Mouse (Mus musculus): Measurements from ENCODE around the gene Srp54c. TPM values are rescaled to one million over a fixed set of nuclear protein-coding genes. Genes with fewer than 3 reads are reported as not detected.
A peak's percentile ranks its signal among the peaks of the same experiment; 100 is the strongest.
"Not testable (repeated sequence)": the region's sequence is repeated elsewhere in the genome, so short reads cannot be mapped to it uniquely, and the experiment has no call there.

Gene Srp54c
- polyA plus RNA-seq (2015; fragmentation: Nextera tagmentation; extraction: Ambion mirVana): 69.4 and 76.0 TPM in 2 replicates

GRCm38 (mm10) chr12:55229626-55230519 is at the start of gene Srp54c:
Srp54c (plus strand) TSS chr12:55230168.
- peak within 1 kb of the TSS; percentile 33; the same call in 1 of the 2 replicates for H3K4me2 ChIP-seq
- H3K36me3 ChIP-seq; H3K9ac ChIP-seq; H3K27me3 ChIP-seq; H3K9me3 ChIP-seq (replicated peaks); H3K27ac ChIP-seq; H3K4me1 ChIP-seq: not testable (repeated sequence)
- WGBS: no CpG with 5 or more reads among the region's 57 CpGs
- H3K4me3 ChIP-seq (replicated peaks): peak within 1 kb of the TSS; percentile 42
- ATAC-seq (replicated peaks; ENCODE audit: low FRiP score): peak; percentile 98

GRCm38 (mm10) chr12:55187686-55188085 is 42.3 kb upstream of the Srp54c start:
- WGBS: no CpG with 5 or more reads among the region's 8 CpGs
- H3K27me3 ChIP-seq; H3K4me2 ChIP-seq; H3K27ac ChIP-seq; H3K4me3 ChIP-seq (replicated peaks); H3K9me3 ChIP-seq (replicated peaks); H3K36me3 ChIP-seq; H3K4me1 ChIP-seq; H3K9ac ChIP-seq; ATAC-seq (replicated peaks; ENCODE audit: low FRiP score): not testable (repeated sequence)

GRCm38 (mm10) chr12:55189127-55189526 is 40.8 kb upstream of the Srp54c start:
- H3K27me3 ChIP-seq; H3K9ac ChIP-seq; H3K4me3 ChIP-seq (replicated peaks); H3K27ac ChIP-seq; H3K9me3 ChIP-seq (replicated peaks); H3K4me2 ChIP-seq; ATAC-seq (replicated peaks; ENCODE audit: low FRiP score); H3K36me3 ChIP-seq; H3K4me1 ChIP-seq: not testable (repeated sequence)
- WGBS: no CpG with 5 or more reads among the region's 5 CpGs

GRCm38 (mm10) chr12:55199306-55199705 is 30.7 kb upstream of the Srp54c start, which contains the start of gene 1700047I17Rik2:
1700047I17Rik2 (plus strand) TSS chr12:55199592.
- not testable (repeated sequence) for H3K4me3 ChIP-seq (replicated peaks); H3K36me3 ChIP-seq; H3K9me3 ChIP-seq (replicated peaks); H3K4me1 ChIP-seq; H3K27ac ChIP-seq; H3K27me3 ChIP-seq; H3K4me2 ChIP-seq; H3K9ac ChIP-seq
- WGBS: no CpG with 5 or more reads among the region's 40 CpGs
- peak; percentile 97 for ATAC-seq (replicated peaks; ENCODE audit: low FRiP score)

GRCm38 (mm10) chr12:55199799-55200198 is 30.2 kb upstream of the Srp54c start:
- H3K27ac ChIP-seq; H3K36me3 ChIP-seq; H3K4me1 ChIP-seq; H3K9me3 ChIP-seq (replicated peaks); H3K9ac ChIP-seq; H3K4me3 ChIP-seq (replicated peaks); H3K4me2 ChIP-seq; H3K27me3 ChIP-seq: not testable (repeated sequence)
- ATAC-seq (replicated peaks; ENCODE audit: low FRiP score): peak; percentile 68
- no CpG with 5 or more reads among the region's 18 CpGs for WGBS

GRCm38 (mm10) chr12:55212944-55213343 is 17.0 kb upstream of the Srp54c start:
- not testable (repeated sequence) for ATAC-seq (replicated peaks; ENCODE audit: low FRiP score)

GRCm38 (mm10) chr12:55230520-55230861 is 523 bp downstream of the Srp54c start:
- not testable (repeated sequence) for H3K9ac ChIP-seq; H3K9me3 ChIP-seq (replicated peaks); H3K36me3 ChIP-seq; H3K4me1 ChIP-seq; H3K27ac ChIP-seq; H3K27me3 ChIP-seq; ATAC-seq (replicated peaks; ENCODE audit: low FRiP score)
- Histone ChIP-seq H3K4me3 (replicated peaks) (peak overlapping the region; percentile 42), H3K4me2 (peak overlapping the region; percentile 33; the same call in 1 of the 2 replicates)
- WGBS: 0% methylated on average over 11 of the region's 25 CpGs

More at GRCm38 (mm10) chr12:55212944-55213343, 17.0 kb upstream of the Srp54c start:
- no CpG with 5 or more reads among the region's 6 CpGs for WGBS
- H3K4me1 ChIP-seq; H3K9ac ChIP-seq; H3K36me3 ChIP-seq; H3K27me3 ChIP-seq; H3K4me2 ChIP-seq; H3K9me3 ChIP-seq (replicated peaks); H3K4me3 ChIP-seq (replicated peaks); H3K27ac ChIP-seq: not testable (repeated sequence)

- no CpG with 5 or more reads among the region's 8 CpGs for WGBS
Measured at GRCm38 (mm10) chr12:55242243-55242642, 12.3 kb downstream of the Srp54c start.

GRCm38 (mm10) chr12:55261950-55262349 is 32.0 kb downstream of the Srp54c start:
- not testable (repeated sequence) for ATAC-seq (replicated peaks; ENCODE audit: low FRiP score)

More at GRCm38 (mm10) chr12:55242243-55242642, 12.3 kb downstream of the Srp54c start:
- not testable (repeated sequence) for H3K27me3 ChIP-seq; H3K36me3 ChIP-seq; ATAC-seq (replicated peaks; ENCODE audit: low FRiP score); H3K9me3 ChIP-seq (replicated peaks); H3K4me2 ChIP-seq; H3K4me1 ChIP-seq; H3K27ac ChIP-seq; H3K4me3 ChIP-seq (replicated peaks); H3K9ac ChIP-seq

GRCm38 (mm10) chr12:55263385-55263784 is 33.4 kb downstream of the Srp54c start:
- WGBS: no CpG with 5 or more reads among the region's 5 CpGs

More at GRCm38 (mm10) chr12:55261950-55262349, 32.0 kb downstream of the Srp54c start:
- H3K4me3 ChIP-seq (replicated peaks); H3K9ac ChIP-seq; H3K27me3 ChIP-seq; H3K4me2 ChIP-seq; H3K9me3 ChIP-seq (replicated peaks); H3K27ac ChIP-seq; H3K4me1 ChIP-seq: not testable (repeated sequence)
- peaks cover 22% of the 10 kb centered on the region for H3K36me3 ChIP-seq
- no CpG with 5 or more reads among the region's 8 CpGs for WGBS

GRCm38 (mm10) chr12:55272243-55272642 is 42.3 kb downstream of the Srp54c start:
- Histone ChIP-seq H3K9ac (no peak overlapping the region), H3K4me3 (replicated peaks) (no peak overlapping the region), H3K27ac (no peak overlapping the region), H3K4me2 (no peak overlapping the region), H3K36me3 (no peaks in the 10 kb centered on the region), H3K4me1 (no peaks in the 10 kb centered on the region), H3K9me3 (replicated peaks) (no peaks in the 10 kb centered on the region), H3K27me3 (no peaks in the 10 kb centered on the region)
- no peak for ATAC-seq (replicated peaks; ENCODE audit: low FRiP score)
- 76% methylated on average over 3 of the region's 3 CpGs for WGBS

More at GRCm38 (mm10) chr12:55263385-55263784, 33.4 kb downstream of the Srp54c start:
- H3K4me2 ChIP-seq; H3K9me3 ChIP-seq (replicated peaks); H3K27ac ChIP-seq; H3K4me3 ChIP-seq (replicated peaks); H3K4me1 ChIP-seq; ATAC-seq (replicated peaks; ENCODE audit: low FRiP score); H3K36me3 ChIP-seq; H3K27me3 ChIP-seq; H3K9ac ChIP-seq: not testable (repeated sequence)

GRCm38 (mm10) chr12:55277583-55277982 is 47.6 kb downstream of the Srp54c start:
- not testable (repeated sequence) for H3K4me2 ChIP-seq; H3K9me3 ChIP-seq (replicated peaks); H3K9ac ChIP-seq; H3K4me1 ChIP-seq; H3K27me3 ChIP-seq; ATAC-seq (replicated peaks; ENCODE audit: low FRiP score); H3K36me3 ChIP-seq; H3K27ac ChIP-seq; H3K4me3 ChIP-seq (replicated peaks)
- whole genome bisulfite sequencing: 87% methylated on average over 3 of the region's 6 CpGs
